Mouse (Mus musculus): Measurements from ENCODE around the gene Atp5g2. TPM values are rescaled to one million over a fixed set of nuclear protein-coding genes. Genes with fewer than 3 reads are reported as not detected.

Atp5g2 gene
- total RNA-seq (2021): 10 to 100 TPM in 1 of 2 experiments, 1 to 10 TPM in 1; 8.8 to 11.0 TPM

DNA sequence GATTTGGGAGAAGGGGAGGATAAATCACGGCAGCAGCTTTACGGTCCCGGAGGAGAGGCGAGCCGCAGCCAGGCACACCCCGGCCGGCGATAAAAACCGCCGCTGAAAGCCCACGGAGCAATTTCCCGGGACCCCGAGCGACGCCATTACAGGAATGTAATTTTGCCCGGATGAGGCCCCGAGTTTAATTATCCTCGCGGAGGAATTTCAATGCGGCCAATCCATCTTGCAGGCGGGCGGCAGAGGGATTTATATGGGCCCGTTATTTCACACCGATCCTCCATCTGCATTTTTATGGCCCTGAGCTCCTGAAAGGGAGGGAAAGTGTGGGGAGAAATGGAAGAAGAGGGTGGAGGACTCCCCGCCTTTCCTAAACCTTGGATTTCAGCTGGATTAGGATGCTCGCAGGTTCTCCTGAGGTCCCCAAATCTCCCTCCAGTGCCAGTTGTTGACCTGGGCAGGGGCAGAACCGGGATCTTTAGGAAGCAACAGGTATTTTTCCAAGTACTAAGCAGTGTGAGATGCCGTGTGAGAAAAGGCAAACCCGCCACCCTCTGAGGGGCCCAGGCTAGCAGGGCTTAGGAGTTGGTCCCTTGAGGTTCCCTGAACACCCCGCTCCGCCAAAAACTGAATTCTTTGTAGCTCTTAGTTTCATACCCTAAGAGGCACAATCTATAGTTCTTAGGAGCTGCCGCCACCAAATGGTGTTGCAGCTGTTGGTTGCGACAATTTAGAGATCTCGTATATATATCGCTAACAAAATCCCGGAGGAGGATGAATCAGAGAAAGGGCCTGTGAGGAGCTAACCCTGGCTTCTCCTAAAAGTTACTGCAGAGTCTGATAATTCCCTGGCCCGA lies at the start of gene Atp5g2:
TSS of gene Atp5g2 (minus strand) at position 138 of the 857 bp plus-strand sequence.
- DNase-seq (ENCODE audit: low spot score in 2 of 2): peak; percentile 41 to 48
- intact Hi-C loops (cut with DNase I): loop anchor here (5.0 kb wide), 1 partner anchor 115 kb away; no protein-coding TSS in a partner anchor

DNA sequence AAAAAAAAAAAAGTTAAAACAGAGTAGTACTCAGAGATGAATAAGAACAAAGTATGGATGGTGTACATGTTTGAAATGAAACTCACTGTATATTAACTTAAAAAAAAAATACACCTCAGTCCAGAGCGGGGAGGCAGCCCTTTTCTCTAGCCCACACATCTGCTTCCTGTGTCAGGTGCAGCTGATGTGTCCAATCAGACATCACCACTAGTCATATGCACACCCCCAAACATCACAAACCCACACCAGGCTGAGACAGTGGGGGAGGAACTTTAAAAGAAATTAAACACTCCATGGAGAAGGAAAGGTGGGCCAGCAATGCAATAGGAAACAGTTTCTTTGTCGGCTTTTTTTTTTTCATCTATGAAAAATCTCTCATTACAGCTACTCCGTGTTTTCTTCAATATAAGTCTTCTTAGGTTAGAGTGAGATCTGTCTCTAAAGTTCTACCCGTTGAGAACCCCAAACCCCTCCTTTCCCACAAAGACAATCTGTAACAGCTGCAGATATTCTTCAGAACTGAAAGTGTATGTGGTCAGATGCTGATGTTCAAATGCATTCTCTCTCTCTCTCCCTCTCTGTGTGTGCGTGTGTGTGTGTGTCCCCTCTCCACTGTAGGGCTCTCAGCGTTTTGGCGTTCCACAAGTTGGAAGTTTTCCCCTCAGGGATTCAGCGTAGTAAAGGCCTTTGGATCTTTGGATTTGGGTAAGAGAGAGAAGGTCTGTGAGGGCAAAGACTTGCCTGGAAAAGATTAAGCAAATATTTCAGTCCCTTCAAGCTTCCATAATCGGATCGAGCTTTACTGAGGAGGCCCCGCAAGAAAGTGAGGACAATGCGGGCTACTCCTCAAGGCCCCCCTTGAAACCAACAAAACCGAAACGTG lies 49.1 kb upstream of the Atp5g2 start:
- no peak for DNase-seq (ENCODE audit: low spot score in 2 of 2)
- intact Hi-C loops (cut with DNase I): no loop called here

DNA sequence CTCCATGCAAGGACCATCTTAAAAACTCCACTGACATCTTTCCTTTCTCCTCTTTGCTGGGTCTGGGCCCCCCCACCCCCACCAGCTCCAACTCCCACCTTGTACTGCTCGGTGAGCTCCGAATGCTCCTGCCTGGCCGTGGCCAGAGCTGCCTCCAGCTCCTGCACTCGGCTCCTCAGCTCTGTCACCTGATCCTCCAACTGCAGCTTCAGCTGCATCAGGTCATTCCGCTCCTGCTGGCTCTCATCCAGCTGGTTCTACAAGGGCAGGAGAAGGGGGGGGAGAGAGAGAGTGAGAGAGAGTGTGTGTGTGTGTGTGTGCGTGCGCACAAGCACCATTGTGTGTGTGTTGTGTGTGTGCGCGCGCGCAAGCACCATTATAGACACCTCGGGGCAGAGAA lies 44.0 kb upstream of the Atp5g2 start:
- intact Hi-C loops (cut with DNase I): no loop called here
- no peak for DNase-seq (ENCODE audit: low spot score in 2 of 2)

DNA sequence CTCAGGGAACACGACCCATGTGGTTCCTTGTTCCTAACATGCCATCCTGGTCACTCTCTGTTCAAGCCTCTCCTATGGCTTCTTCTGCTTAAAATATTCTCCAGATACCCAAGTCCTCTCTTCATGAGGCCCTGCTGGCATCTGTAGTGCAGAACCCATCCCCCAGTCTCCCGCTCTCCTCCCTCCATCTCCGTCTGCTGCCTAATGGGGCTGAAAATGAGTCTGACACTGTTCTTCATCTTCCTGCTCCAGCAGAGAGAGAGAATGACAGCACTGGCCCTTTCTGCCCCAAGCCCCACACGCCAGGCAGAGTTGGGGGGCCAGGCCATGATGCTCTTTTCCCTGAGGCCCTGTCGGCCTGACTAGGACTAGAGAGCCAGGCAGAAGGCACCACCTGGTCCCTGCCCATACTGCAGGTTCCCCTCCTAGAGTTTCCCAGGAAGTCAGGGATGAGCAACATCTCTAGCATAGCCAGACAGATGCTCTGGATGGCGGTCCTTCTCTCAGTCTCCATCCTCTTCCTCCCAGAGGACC lies 35.7 kb upstream of the Atp5g2 start:
- DNase-seq (ENCODE audit: low spot score in 2 of 2): no peak

DNA sequence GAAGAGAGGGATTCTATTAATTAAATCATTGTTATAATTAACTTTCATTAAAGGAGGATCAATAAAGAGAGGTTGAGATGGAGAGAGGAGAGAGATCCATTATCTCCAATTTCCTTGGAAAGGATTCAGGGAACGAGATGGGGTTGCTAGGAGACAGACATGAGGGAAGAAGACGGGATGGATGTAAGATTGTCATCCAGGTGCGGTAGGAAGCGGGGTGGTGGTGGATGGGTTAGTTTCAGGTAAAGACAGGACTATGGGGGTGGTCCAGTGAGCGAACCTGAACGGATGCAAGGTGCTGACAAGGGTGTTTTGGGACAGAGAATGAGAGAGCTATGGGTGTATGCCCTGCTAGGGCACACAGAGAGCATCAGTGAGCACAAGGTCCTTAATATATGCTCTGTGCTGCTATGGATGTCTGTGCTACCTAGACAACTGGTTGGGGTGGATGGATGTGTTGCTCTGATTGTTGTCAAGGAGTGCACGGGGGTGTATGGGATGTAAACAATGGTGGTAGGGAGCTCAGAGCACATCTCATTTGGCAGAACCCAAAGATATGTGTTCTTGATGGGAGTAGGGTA lies 33.9 kb upstream of the Atp5g2 start:
- intact Hi-C loops (cut with DNase I): no loop called here
- no peak for DNase-seq (ENCODE audit: low spot score in 2 of 2)

More for the DNA sequence above, 35.7 kb upstream of the Atp5g2 start:
- intact Hi-C loops (cut with DNase I): no loop called here

DNA sequence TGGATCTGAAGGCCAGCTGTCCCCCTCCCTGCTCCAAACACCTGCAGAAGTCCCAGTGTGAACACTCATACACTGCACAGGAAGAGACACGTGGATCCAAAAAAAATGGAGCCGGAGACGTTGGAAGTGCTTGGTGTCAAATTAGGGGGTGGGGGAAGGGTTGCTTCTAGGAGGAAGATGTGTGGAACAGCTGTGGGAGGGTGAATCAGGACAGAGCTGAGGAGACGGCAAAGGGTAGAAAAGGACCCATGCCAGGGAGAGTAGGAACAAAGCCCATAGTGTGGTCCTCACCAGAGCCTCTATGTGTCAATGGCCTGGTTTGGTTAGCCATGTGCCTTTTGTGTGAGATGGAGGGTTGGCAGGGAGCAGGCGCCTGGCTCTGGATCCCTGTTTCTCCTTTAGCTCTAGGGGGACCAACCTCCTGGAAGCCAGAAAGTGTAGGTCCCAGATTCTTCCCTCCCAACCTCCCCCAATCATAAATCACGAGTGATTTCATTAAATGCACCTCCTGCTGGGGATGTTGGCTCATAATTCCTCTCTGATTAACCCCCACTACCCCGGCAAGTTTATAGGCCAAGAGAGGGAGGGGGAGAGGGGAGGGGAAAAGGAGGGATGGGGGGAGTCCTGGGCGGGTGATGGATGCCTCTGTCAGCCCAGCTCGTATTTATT lies 33.2 kb upstream of the Atp5g2 start:
- DNase-seq (ENCODE audit: low spot score in 2 of 2): no peak
- intact Hi-C loops (cut with DNase I): no loop called here

DNA sequence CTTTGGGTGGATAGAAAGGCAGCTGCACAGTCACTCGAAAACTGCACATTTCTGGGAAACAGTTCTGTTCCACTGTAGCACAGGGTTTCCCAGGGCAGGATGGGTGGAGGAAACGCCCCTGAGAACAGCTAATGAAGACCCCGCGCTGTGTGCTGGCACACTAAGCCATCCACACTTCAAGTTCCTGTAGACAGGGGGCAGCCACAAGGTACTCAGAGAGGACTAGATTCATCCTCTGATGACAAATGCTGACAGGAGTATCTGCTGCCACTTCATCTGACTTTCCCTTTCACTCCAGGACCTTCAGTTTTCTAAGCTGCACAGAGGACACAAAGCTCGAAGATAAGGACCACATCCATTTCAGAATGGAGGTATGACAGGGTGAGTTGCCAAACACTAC lies 32.7 kb upstream of the Atp5g2 start:
- no peak for DNase-seq (ENCODE audit: low spot score in 2 of 2)
- intact Hi-C loops (cut with DNase I): no loop called here

DNA sequence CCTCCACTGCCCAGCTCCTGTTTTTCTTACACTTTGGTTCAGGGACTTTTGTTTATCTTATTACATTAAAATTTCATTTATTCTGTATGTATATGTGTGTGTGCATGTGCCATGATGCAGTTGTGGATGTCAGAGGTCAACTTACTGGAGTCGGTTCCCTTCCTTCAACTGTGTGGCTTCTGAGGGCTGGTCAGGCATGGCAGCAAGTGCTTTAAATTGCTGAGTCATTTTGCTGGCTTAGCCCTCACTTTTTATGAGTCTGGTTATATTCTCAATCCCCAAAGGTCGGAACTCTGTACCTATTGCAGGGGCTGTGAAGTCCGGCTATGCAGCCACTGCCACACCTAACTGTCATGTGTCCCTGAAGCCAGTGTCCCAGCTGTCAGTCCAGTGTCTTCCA lies 30.8 kb upstream of the Atp5g2 start:
- DNase-seq (ENCODE audit: low spot score in 2 of 2): no peak

DNA sequence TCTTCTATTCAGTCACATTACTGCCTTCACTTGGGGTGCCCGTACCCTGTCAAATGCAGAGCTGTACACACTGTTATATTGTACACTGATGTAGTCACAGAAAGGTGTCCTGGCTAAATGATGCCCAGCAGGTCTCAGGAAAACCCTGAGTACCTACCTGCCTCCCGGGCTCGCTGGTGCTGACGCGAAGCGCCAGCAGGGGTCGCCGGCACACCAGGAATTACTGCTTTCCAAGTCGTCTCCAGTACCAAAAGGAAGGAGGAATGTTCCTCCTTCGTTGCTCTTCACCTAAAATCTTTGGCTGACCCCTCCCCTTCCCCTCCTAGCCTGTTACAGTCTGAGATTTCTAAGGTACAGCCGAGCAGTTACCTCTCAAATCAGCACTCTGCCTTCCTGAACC lies 26.0 kb upstream of the Atp5g2 start:
- DNase-seq (ENCODE audit: low spot score in 2 of 2): peak; percentile 80 to 81
- intact Hi-C loops (cut with DNase I): loop anchor here (1.0 to 10.0 kb wide), 3 partner anchors 44 to 477 kb away; no protein-coding TSS in a partner anchor

More for the DNA sequence above, 30.8 kb upstream of the Atp5g2 start:
- intact Hi-C loops (cut with DNase I): no loop called here

DNA sequence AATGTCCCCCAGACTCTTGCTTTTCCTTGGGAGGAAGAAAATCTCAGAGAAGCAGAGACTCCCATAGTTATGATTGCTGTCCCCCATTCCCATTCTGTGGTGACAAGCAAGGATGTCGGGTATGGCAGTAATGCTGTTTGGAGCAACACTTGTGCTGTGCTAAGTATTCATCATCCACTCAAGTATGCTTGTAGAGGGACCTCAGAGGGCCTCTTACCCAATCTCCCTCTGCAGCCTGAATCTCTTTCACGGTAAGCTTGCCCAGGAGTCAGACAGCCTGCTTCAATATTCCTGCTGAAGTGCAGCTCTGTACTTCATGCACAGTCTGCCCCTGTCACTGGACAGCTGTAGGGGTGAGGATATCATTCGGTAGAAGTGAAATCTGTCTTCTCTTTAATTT lies 24.7 kb upstream of the Atp5g2 start:
- intact Hi-C loops (cut with DNase I): loop anchor here (5.0 to 10.0 kb wide), 2 partner anchors 275 to 478 kb away; no protein-coding TSS in a partner anchor
- no peak for DNase-seq (ENCODE audit: low spot score in 2 of 2)

DNA sequence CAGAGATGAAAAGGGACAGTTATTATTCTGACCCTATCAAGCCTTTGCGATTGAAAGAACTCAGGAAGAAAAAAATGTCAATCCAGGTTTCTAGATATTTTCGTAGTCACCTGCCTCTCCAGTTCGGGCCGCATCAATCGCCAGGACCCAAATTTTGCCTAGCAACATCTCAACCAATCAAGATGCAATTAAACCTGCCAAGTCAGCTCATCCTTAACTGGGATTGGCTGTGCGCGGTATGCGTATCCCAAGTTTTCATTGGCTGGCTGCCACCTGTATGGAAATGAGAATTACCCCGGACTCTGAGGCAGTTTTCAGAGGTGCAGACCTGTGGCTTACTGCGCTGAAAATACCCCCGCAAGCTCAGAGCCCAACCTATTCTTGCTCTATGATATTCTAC lies 21.4 kb upstream of the Atp5g2 start:
- intact Hi-C loops (cut with DNase I): loop anchor here (10.0 kb wide), 1 partner anchor 481 kb away; no protein-coding TSS in a partner anchor
- peak; percentile 75 to 80 for DNase-seq (ENCODE audit: low spot score in 2 of 2)

DNA sequence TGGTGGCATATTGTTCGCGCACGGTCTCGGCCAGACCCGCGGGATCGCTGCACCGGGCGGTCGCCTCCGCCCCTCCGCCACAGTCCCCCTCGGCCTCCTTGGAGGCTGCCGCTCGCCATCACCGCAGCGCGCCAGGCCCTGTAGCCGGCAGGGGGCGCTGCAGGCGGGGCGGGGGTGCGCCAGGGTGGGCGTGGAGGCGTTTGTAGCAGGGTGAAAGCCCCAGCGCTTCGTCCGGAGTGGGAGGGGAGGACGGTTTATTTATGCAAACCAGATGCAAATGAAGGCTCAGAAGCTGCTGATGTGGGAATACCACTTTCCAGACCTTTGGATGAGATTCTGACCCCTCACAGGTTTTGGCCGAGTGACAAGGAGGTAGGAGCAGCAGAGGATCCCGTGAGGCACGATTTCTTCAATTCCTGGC lies 20.8 kb upstream of the Atp5g2 start:
- intact Hi-C loops (cut with DNase I): loop anchor here (10.0 kb wide), 1 partner anchor 482 kb away; no protein-coding TSS in a partner anchor
- DNase-seq (ENCODE audit: low spot score in 2 of 2): peak; percentile 70 to 78

DNA sequence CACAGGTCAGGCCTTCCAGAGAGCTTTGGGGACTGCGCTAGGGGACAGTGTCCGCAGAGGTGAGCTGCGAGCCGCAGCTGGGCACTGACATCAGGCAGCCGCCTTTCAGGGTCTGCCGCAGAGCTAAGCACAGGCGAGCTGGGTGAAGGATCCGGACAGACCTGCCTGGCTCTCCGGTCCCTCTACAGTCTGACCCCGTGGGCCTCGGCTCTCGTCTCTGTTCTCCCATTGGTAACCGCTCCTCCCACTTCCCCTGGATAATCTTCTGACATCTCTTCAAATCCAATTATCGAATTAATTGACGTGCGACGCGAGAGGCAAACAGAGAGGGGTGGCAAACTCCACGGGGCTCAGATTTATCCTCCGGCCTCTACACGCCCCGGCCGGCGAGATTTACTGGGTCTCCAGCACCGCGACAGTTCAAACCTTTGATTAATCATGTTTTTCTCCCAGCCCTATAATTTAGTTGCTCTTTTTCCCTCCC lies 20.2 kb upstream of the Atp5g2 start:
- intact Hi-C loops (cut with DNase I): loop anchor here (10.0 kb wide), 1 partner anchor 482 kb away; no protein-coding TSS in a partner anchor
- no peak for DNase-seq (ENCODE audit: low spot score in 2 of 2)

DNA sequence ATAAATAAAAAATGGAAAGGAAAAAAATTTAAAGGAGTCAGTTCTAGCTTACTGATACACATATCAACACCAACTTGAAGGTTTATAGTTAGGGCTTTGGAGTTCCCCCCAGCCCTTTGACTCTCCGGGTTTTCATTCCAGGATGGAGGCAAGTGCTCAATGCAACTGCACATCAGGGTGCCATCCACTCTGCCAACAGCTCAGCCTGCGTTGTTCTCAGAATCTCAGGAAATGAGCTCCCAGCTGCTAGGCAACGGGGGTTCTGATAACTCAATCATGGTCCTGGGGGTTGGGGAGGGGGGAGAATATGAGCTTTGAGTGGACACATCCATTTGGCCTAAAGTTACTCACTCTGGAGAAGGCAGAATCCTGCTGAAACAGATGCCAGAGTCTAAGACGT lies 13.6 kb upstream of the Atp5g2 start:
- intact Hi-C loops (cut with DNase I): no loop called here
- DNase-seq (ENCODE audit: low spot score in 2 of 2): no peak

DNA sequence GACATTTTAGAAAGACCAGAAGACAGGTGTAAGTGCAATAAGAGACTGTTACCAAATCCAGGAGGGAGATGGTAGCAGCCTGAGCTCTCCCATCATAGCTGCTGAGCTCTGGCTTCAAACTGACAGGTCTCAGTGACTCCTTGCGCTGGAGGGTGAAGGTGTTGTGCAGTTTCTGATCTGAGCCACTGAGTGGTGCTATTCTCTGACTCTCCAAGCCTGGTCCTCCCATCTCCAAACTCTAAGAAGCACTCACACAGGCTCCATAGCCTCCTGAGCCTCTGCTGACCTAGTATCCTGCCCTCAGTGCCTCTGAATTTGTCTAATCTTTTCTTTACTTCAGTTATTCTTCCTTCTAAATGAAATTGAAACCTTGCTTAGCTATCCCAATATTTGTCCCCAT lies 11.5 kb upstream of the Atp5g2 start:
- intact Hi-C loops (cut with DNase I): no loop called here
- DNase-seq (ENCODE audit: low spot score in 2 of 2): no peak

DNA sequence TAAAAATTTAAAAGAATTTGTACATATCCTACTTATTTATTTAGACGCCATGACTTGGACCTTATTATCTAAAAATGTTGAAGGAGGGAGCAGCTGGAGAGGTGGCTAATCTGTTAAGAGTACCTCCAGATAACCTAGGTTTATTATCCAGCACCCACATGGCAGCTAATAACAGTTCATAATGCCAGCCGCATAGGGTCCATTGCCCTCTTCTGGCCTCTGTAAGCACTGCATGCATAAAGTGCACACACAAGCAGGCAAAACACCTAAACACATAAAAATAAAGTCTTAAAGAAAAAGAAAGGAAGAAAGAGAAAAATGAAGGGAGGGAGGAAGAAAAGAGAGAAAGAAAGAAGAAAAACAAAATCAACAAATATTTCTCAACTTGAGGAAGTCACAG lies 4.2 kb upstream of the Atp5g2 start:
- intact Hi-C loops (cut with DNase I): no loop called here
- no peak for DNase-seq (ENCODE audit: low spot score in 2 of 2)

DNA sequence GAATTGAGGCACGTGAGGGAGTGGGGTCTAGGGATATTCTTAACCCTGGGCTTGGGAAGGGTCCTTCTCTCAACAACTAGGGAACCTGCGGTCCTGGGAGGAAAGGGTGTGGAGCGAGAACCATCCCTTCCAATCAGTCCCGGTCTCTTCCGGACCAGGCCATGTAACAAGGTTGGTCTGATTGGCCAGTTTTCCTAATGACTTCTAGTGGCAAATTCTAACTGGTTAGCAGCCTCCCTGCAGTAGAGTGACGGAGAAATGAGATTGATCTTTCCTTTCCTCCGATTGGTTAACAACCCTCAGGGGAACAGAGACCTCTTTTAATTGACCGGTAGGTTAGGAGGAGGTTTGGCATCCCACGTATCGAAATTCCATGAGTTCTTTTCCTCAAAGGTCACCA lies 1.4 kb upstream of the Atp5g2 start:
- intact Hi-C loops (cut with DNase I): loop anchor here (5.0 kb wide), 1 partner anchor 116 kb away; no protein-coding TSS in a partner anchor

DNA sequence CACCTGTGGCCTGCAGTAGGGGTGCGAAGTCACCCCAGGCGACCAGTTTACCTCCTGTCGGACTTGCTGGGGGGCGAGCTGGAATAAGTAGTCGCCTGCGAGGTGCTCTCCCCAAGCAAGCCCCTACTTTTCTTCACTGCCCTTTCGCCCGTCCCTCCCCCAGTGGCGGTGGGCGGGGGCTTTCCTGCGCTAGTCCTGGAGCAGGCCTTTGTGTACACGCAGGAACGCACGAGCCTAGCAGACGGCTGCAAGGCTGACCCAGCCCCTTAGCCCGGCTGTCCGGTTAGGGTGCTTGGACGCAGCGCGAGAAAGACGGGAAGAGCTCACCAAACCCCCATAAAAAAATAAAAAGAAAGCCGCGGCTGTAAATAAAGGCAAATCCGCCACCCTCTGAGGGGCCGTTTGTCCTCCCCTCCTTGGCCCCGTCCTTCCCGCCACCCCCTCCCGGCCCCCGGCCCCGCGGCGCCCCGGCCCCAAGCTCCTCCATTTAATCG lies 384 bp downstream of the Atp5g2 start:
- intact Hi-C loops (cut with DNase I): loop anchor here (2.0 to 5.0 kb wide), 2 partner anchors 47 to 114 kb away; partner anchors contain the start of genes Atf7 and Gm28047
- peak; percentile 73 for DNase-seq (ENCODE audit: low spot score in 2 of 2)

More for the DNA sequence above, 1.4 kb upstream of the Atp5g2 start:
- peak; percentile 42 to 54 for DNase-seq (ENCODE audit: low spot score in 2 of 2)
